Mouse (Mus musculus) intestine, embryonic 15.5 days (tissue): ENCODE measurements around the gene Jtb. TPM values are rescaled to one million over a fixed set of nuclear protein-coding genes. Genes with fewer than 3 reads are reported as not detected.

ENCODE experiments used
- ATAC-seq: fragments of 200-750 bp; cut with Nextera tagmentation; 2 replicates; pipeline ENCODE4 v1.8.0; 2017; ENCODE audit warnings: moderate TSS enrichment, moderate library complexity
- H3K27ac ChIP-seq: fragments of 300-500 bp; sonication (generic); 2 replicates; pipeline ENCODE4 v1.5.1; 2015; ENCODE audit warnings: mild to moderate bottlenecking, inconsistent platforms
- H3K27me3 ChIP-seq: fragments of 300-500 bp; sonication (generic); replicated peaks from 2 replicates; pipeline ENCODE4 v1.6.1; 2015; ENCODE audit warnings: inconsistent platforms
- H3K36me3 ChIP-seq: fragments of 300-500 bp; sonication (generic); 2 replicates; pipeline ENCODE4 v1.6.1; 2015; ENCODE audit warnings: inconsistent platforms
- H3K4me1 ChIP-seq: fragments of 300-500 bp; sonication (generic); replicated peaks from 2 replicates; pipeline ENCODE4 v1.6.1; 2015; ENCODE audit warnings: inconsistent platforms
- H3K4me2 ChIP-seq: fragments of 300-500 bp; sonication (generic); replicated peaks from 2 replicates; pipeline ENCODE4 v1.6.1; 2015; ENCODE audit warnings: mild to moderate bottlenecking, inconsistent platforms
- H3K4me3 ChIP-seq: fragments of 300-500 bp; sonication (generic); replicated peaks from 2 replicates; pipeline ENCODE4 v1.5.1; 2015; ENCODE audit warnings: inconsistent platforms
- H3K9ac ChIP-seq: fragments of 300-500 bp; sonication (generic); 2 replicates; pipeline ENCODE4 v1.6.1; 2015; ENCODE audit warnings: inconsistent platforms
- H3K9me3 ChIP-seq: fragments of 300-500 bp; sonication (generic); 2 replicates; pipeline ENCODE4 v1.6.1; 2016; ENCODE audit warnings: inconsistent platforms
- WGBS: fragments of 180-500 bp; shearing (Covaris S2); methylation state at CpG from one replicate; pipeline ENCODE4 v1.1.7; 2015; 5-methylcytosine and 5-hydroxymethylcytosine counted together
- polyA plus RNA-seq: library from polyadenylated mRNA; unstranded; fragments of >200 nt; fragmentation: Nextera tagmentation; extraction: Ambion mirVana; gene quantifications from 2 replicates; pipeline ENCODE4 v1.2.1, GENCODE M21; 2015

The Jtb gene
- polyA plus RNA-seq, 1 experiment from 2014 or later = 111 TPM

DNA sequence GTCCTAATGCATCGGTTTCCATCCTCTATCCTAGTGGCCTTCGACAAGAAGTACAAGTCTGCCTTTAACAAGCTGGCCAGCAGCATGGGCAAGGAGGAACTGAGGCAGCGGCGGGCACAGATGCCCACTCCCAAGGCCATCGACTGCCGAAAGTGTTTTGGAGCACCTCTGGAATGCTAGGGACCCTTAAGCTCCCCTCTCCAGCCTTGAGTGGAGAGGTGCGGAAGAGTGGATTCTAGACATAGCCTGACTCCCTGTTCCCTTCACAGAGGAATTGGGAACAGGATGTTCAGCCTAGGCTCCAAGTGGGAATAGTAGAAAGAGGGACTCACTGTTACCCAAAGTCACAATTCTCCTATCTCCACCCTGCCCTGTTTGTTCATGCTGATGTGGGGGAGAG, 48.3 kb downstream of the Jtb start:
- H3K4me3 ChIP-seq = no peak overlapping the region
- H3K9me3 ChIP-seq = no peaks in the 10 kb centered on the region
- H3K36me3 ChIP-seq = peaks cover 9% of the 10 kb centered on the region
- H3K9ac ChIP-seq = no peak overlapping the region
- no peak overlapping the region for H3K4me2 ChIP-seq
- WGBS = 97% methylated on average over 7 of the region's 7 CpGs
- no peak for ATAC-seq
- no peaks in the 10 kb centered on the region for H3K27me3 ChIP-seq
- no peaks in the 10 kb centered on the region for H3K4me1 ChIP-seq
- no peak overlapping the region for H3K27ac ChIP-seq

DNA sequence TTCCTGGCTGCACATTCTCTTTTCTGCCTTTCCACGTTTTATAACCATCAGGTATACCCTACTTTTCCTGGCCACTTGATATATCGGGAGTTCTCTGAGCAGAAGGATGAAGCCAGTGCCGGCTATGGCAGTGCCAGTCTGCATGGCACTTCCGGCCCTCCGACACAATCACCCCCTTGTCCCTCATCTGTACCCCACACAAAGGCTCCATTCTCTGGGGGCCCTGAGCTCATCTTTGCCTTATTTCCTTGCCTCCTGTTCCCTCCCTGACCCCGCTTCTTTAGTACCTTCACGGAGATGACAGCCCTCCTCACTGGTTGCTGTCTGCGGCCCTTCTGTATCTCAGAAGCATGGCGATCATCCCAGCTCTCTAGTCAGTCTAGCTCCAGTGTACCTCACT, 49.3 kb downstream of the Jtb start:
- WGBS = 86% methylated on average over 9 of the region's 9 CpGs
- H3K27me3 ChIP-seq = no peaks in the 10 kb centered on the region
- no peak overlapping the region for H3K4me2 ChIP-seq
- H3K4me3 ChIP-seq = no peak overlapping the region
- H3K9me3 ChIP-seq = no peaks in the 10 kb centered on the region
- H3K9ac ChIP-seq = no peak overlapping the region
- no peaks in the 10 kb centered on the region for H3K4me1 ChIP-seq
- ATAC-seq = no peak
- peaks cover 9% of the 10 kb centered on the region for H3K36me3 ChIP-seq
- no peak overlapping the region for H3K27ac ChIP-seq

DNA sequence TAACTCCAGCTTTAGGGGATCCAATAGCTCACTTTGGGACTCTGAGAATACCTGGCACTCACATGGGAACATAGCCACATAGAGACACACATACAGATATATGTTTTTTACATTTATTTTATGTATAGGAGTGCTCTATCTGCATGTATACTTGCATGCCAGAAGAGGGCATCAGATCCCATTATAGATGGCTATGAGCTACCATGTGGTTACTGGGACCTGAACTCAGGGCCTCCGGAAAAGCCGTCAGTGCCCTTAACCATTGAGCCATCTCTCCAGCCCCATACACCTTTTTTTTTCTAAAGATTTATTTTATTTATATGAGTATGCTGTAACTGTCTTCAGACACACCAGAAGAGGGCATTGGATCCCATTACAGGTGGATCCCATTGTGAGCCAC, 52.8 kb downstream of the Jtb start:
- Histone ChIP-seq H3K9me3 (no peaks in the 10 kb centered on the region), H3K27ac (no peak overlapping the region), H3K9ac (no peak overlapping the region), H3K27me3 (no peaks in the 10 kb centered on the region), H3K36me3 (peaks cover 6% of the 10 kb centered on the region), H3K4me1 (no peaks in the 10 kb centered on the region), H3K4me2 (no peak overlapping the region), H3K4me3 (no peak overlapping the region)
- ATAC-seq = no peak
- 93% methylated on average over 2 of the region's 2 CpGs for WGBS

Other genes with a start within 250 kb of the Jtb start
- 128 and 134 TPM in 2 replicates for gene Hax1, start 232.8 kb upstream of the Jtb start, polyA plus RNA-seq
- gene 4933434E20Rik, start 180.0 kb upstream of the Jtb start, polyA plus RNA-seq = 188 TPM in 2 replicates
- 141 and 164 TPM in 2 replicates for gene Ubap2l, start 179.0 kb upstream of the Jtb start, polyA plus RNA-seq
- 562 and 582 TPM in 2 replicates for gene Tpm3, start 158.9 kb upstream of the Jtb start, polyA plus RNA-seq
- gene Nup210l, start 127.5 kb upstream of the Jtb start, polyA plus RNA-seq = 0.25 and 0.33 TPM in 2 replicates
- 1,458 and 1,499 TPM in 2 replicates for gene Rps27, start 17.9 kb upstream of the Jtb start, polyA plus RNA-seq
- gene Rab13, start 17.9 kb upstream of the Jtb start, polyA plus RNA-seq = 23.1 and 23.5 TPM in 2 replicates
- 10.7 and 14.5 TPM in 2 replicates for gene Creb3l4, start 11.9 kb downstream of the Jtb start, polyA plus RNA-seq
- 114 and 119 TPM in 2 replicates for gene Slc39a1, start 16.6 kb downstream of the Jtb start, polyA plus RNA-seq
- 18.6 and 19.0 TPM in 2 replicates for gene Crtc2, start 22.6 kb downstream of the Jtb start, polyA plus RNA-seq
- 2.3 and 3.9 TPM in 2 replicates for gene Dennd4b, start 33.6 kb downstream of the Jtb start, polyA plus RNA-seq
- gene Gatad2b, start 61.6 kb downstream of the Jtb start, polyA plus RNA-seq = 9.0 and 9.7 TPM in 2 replicates
- gene Slc27a3, start 158.3 kb downstream of the Jtb start, polyA plus RNA-seq = 10.6 and 12.4 TPM in 2 replicates
- 28.6 and 29.8 TPM in 2 replicates for gene Ints3, start 202.0 kb downstream of the Jtb start, polyA plus RNA-seq
- 5.7 and 6.2 TPM in 2 replicates for gene Npr1, start 234.3 kb downstream of the Jtb start, polyA plus RNA-seq
- gene Ilf2, start 244.5 kb downstream of the Jtb start, polyA plus RNA-seq = 146 and 157 TPM in 2 replicates